Mouse (Mus musculus) gastrocnemius, postnatal 10 days (tissue): ENCODE results near the gene Tbc1d5. TPM values are rescaled to one million over a fixed set of nuclear protein-coding genes. Genes with fewer than 3 reads are reported as not detected.

Source experiments
- DNase-seq: peaks from one replicate; pipeline ENCODE4 v3.0.0; 2021; ENCODE audit warnings: mixed read lengths
- long read RNA-seq, 2 experiments: library from polyadenylated mRNA; stranded (forward); transcript quantifications; one replicate each; pipeline ENCODE4 v2.0.0; 2021
- total RNA-seq, 2 experiments: library from RNA; stranded (reverse); gene quantifications; 2 replicates each; pipeline ENCODE4 v1.2.3; 2021

The Tbc1d5 gene
- 10 to 100 TPM in 1 of 2 experiments, 1 to 10 TPM in 1; 8.2 to 12.1 TPM for total RNA-seq
- long read RNA-seq, experiment 1, full-length matches to known transcripts = 1 of 4 reads
- long read RNA-seq, experiment 1, partial matches to known transcripts = 0 of 4 reads
- long read RNA-seq, experiment 1, other reads (novel, unspliced or antisense) = 3 of 4 reads
- long read RNA-seq, experiment 2, full-length matches to known transcripts = 3 of 6 reads
- long read RNA-seq, experiment 2, partial matches to known transcripts = 0 of 6 reads
- long read RNA-seq, experiment 2, other reads (novel, unspliced or antisense) = 3 of 6 reads

- DNase-seq = peak; percentile 92
These were observed at the start of gene Tbc1d5 for GRCm38 (mm10) chr17:51179195-51179953. Gene Tbc1d5, minus strand, starts transcription at chr17:51179352.

GRCm38 (mm10) chr17:51226056-51226455 is 46.9 kb upstream of the Tbc1d5 start:
- no peak for DNase-seq

DNA sequence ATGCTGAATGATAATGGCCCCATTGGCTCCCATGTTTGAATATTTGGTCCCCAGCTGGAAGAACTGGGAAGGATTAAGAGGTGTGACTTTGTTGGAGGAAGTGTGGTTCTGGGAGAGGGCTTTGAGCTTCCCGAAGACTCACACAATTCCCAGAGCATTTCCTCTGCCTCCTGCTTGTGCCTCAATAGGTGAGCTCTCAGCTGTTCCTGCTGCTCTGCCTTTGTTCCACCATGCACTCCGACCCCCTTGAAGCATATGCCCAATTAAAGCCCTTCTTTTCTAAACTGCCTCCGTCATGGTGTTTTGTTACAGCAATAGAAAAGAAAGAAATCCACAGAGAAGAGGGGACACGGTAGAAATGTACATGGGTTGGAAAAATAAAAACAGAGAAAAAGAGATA is 44.0 kb upstream of the Tbc1d5 start:
- no peak for DNase-seq

DNA sequence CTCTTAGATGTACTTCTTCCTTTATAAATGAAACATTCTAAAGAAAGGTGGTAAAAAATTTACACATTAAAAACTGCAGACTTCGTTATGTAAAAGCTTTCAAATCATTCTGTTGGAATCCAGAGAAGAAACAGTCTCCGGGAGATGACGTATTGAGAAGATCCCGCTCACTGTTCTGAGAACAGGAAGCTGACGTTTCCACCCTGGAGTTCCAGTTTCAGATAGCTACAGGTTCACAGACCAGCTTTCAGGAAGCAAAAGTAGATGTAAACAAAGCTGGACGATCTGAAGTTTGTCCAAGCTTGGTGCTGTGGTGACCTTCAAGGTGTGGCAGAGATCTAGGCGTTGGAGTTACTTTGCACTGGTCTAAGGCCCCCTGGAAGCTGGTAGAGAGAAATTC is 41.9 kb upstream of the Tbc1d5 start:
- no peak for DNase-seq

DNA sequence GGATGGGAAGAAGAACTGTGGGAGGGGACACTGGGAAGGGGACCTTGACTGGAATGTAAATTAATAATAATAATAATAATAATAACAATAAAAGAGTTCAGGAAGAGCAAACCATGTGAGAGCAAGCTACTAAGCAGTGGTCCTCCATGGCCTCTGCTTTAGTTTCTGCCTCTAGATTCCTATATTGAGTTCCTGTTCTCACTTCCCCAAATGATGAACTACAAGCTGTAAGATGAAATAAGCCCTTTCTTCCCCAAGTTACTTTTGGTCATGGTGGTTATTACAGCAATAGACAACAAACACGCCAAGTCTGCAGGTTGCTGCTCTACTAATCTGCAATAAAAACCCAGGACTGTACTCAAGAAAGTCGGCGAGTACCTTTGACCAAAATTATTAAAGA is 40.7 kb upstream of the Tbc1d5 start:
- no peak for DNase-seq

- DNase-seq = no peak
These were observed 37.3 kb upstream of the Tbc1d5 start for GRCm38 (mm10) chr17:51216426-51216825.

GRCm38 (mm10) chr17:51209565-51209964 is 30.4 kb upstream of the Tbc1d5 start:
- no peak for DNase-seq

- no peak for DNase-seq
These were observed 25.5 kb upstream of the Tbc1d5 start for GRCm38 (mm10) chr17:51204643-51205042.

- DNase-seq = no peak
These were observed 16.4 kb upstream of the Tbc1d5 start for GRCm38 (mm10) chr17:51195561-51195960.

GRCm38 (mm10) chr17:51194787-51195186 is 15.6 kb upstream of the Tbc1d5 start:
- no peak for DNase-seq

DNA sequence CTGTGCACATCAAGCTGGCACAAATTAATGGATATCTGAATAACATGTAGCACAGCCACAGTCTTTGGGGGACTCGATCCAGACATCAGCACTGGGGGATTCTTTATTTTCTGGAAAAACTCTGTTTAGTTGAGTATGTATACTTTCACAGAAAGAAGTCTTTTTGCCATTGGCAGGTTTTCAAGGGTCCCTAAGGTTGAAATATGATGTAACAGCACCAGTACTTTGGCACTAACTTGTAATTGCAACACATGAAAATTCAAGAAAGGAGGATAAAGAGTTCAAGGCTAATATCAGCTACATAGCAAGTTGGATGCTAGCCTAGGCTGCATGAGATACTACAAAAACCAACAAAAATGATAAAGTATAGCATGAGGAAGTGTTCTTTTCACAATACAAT is 12.2 kb upstream of the Tbc1d5 start:
- no peak for DNase-seq

- DNase-seq = no peak
These were observed 3.6 kb upstream of the Tbc1d5 start for GRCm38 (mm10) chr17:51182715-51183114.

DNA sequence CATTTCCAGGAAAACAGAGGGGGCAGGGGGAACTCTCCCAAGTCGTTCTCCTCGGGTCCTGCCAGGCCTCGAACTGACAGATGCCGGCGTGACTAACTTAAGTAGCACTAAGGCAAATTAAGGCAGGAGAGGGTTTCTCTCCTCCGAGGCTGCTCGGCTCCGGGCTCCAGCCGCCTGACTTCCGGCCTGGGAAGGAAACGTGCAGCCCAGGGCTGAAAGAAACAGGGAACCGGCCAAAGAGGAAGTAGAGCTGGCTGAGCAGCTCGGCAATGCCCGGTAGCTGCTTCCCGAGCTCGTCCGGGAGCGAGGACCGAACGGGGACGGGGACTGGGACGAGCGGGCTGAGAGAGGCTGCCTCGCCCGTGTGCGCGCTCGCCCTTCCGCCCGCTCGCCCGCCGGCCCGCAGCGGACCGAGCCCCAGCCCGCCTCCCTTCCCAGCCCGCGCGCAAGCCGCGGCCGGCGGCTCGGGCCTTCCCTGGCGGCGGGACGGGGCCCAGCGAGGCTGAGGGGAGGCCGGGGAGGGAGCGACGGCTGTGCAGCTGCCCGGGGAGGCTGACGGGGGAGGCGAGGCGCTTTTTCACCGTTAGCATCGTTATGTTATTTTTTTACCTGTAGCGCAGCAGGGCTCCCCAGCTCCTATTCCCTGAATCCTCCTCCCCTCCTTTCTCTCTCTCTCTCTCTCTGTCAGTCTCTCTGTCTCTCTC is 509 bp downstream of the Tbc1d5 start:
- DNase-seq = peak; percentile 70

DNA sequence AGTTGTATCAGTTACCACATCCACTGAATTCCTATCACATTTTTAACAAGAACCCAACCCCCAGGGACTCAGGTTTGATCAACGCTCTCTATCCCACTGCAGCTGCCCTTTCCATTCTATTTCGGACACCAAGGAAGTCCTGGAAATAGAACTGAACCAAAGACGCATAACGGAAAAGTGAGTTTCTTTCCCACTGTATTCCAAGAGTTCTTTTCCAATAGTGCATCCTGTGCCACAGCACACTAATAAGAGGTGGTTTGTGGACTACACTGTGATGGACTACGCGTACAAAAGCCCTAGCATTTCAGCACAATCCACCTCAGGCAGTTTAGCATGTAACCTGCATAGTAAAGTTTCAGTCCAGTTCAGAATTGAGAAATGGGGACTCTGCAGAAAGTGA is 1.2 kb downstream of the Tbc1d5 start:
- DNase-seq = no peak

GRCm38 (mm10) chr17:51172332-51172731 is 6.8 kb downstream of the Tbc1d5 start:
- no peak for DNase-seq

GRCm38 (mm10) chr17:51171504-51171903 is 7.6 kb downstream of the Tbc1d5 start:
- DNase-seq = no peak

- no peak for DNase-seq
These were observed 9.2 kb downstream of the Tbc1d5 start for GRCm38 (mm10) chr17:51169911-51170310.

- DNase-seq = no peak
These were observed 16.8 kb downstream of the Tbc1d5 start for GRCm38 (mm10) chr17:51162366-51162765.

GRCm38 (mm10) chr17:51159261-51159660 is 19.9 kb downstream of the Tbc1d5 start:
- peak; percentile 20 for DNase-seq

DNA sequence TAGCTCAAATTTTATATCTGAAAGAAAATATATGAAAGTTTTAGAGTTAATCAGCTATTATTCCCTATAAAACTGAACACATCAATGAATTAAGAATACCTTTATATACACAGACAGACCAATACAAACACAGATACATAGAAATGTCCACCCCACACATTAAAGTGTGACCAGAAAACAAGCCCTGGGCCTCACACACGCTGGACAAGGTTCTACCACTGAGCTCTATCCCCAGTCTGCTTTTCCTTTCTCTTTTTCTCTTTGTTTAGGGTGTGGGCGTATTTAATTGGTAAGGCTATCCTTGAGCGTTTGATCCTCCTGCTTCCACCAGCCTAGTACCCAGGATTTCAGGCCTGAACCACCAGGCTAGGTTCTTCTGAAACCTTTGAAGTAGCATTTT is 28.2 kb downstream of the Tbc1d5 start:
- DNase-seq = no peak

DNA sequence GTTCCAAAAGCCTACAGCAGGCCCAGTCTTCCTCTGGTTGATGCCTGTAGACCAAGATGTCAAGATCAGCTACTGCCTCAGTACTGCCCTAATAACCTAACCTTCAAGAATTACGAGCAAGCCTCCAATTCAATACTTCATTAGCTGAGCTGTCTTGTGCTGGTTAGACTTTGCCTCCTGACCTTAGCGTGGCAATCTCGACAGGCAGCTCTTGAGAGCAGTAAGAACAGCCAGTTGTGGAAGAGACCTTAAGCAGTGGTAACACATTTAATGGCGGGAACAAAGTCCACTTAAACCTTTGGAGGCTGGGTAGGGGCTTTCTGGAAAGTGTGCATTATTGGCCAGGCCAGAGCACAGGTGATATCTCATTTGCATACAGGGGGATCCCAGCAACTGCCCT is 34.2 kb downstream of the Tbc1d5 start:
- DNase-seq = no peak

DNA sequence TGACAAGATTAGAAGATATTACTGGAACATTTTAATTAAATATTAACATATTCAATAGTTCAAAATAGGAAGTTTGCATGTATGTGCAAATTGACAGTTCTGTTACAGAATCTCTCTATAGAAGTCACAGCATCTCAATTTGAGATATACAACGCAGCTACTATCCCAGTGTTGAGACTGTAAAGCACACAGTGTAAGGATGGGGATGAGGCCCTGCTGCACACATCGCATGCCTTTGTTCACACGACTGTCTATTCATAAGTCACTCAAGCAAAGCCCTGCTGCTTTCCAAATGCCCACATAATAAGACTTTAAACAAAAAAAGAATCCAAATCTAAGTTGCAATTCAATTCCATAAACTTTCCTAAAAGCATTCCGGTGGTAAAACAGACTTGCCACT is 37.1 kb downstream of the Tbc1d5 start:
- no peak for DNase-seq

DNA sequence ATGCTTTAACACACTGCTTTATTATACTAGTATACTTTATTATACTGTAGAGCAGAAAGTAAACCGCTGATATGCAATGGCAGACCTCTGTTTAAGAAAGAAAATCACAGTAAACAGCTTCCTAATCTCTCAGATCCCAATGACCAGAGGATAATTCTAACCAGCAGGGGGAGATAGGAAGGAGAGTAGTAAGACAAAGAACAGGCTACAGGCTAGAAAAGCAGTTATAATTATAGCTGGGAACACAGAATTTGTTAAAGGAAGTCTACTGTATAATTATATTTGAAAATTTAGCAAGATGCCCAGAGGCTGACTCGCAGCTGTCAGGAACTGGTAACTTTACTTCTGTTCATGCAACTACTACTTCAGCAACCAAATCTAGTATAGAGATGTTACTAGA is 68.0 kb downstream of the Tbc1d5 start:
- no peak for DNase-seq
